Mouse (Mus musculus) stomach, embryonic 14.5 days (tissue): ENCODE data around the gene D630039A03Rik. TPM values are rescaled to one million over a fixed set of nuclear protein-coding genes. Genes with fewer than 3 reads are reported as not detected.

Source experiments
- ATAC-seq: fragments of 200-750 bp; cut with Nextera tagmentation; 2 replicates; pipeline ENCODE4 v1.8.0; 2017; ENCODE audit warnings: low read depth, moderate TSS enrichment; ENCODE audit not compliant: insufficient number of reproducible peaks, insufficient read depth, low FRiP score
- H3K27ac ChIP-seq: fragments of 300-500 bp; sonication (generic); 2 replicates; pipeline ENCODE4 v1.5.1; 2014; ENCODE audit warnings: mild to moderate bottlenecking, low read length, moderate library complexity, mixed read lengths
- H3K27me3 ChIP-seq: fragments of 300-500 bp; sonication (generic); 2 replicates; pipeline ENCODE4 v1.6.1; 2014; ENCODE audit warnings: low read length, control low read depth, mixed read lengths; ENCODE audit not compliant: control insufficient read depth, insufficient read depth
- H3K36me3 ChIP-seq: fragments of 300-500 bp; sonication (generic); 2 replicates; pipeline ENCODE4 v1.6.1; 2014; ENCODE audit warnings: mild to moderate bottlenecking, control low read depth, low read length, moderate library complexity, mixed read lengths; ENCODE audit not compliant: control insufficient read depth, insufficient read depth
- H3K4me1 ChIP-seq: fragments of 300-500 bp; sonication (generic); 2 replicates; pipeline ENCODE4 v1.6.1; 2014; ENCODE audit warnings: low read length, control low read depth, mixed read lengths; ENCODE audit not compliant: control insufficient read depth, insufficient read depth
- H3K4me2 ChIP-seq: fragments of 300-500 bp; sonication (generic); replicated peaks from 2 replicates; pipeline ENCODE4 v1.6.1; 2014; ENCODE audit warnings: low read depth, low read length, control low read depth
- H3K4me3 ChIP-seq: fragments of 300-500 bp; sonication (generic); 2 replicates; pipeline ENCODE4 v1.5.1; 2014; ENCODE audit warnings: low read depth, low read length, control low read depth
- H3K9ac ChIP-seq: fragments of 300-500 bp; sonication (generic); replicated peaks from 2 replicates; pipeline ENCODE4 v1.6.1; 2014; ENCODE audit warnings: low read depth, mild to moderate bottlenecking, control low read depth, low read length, moderate library complexity, mixed read lengths
- H3K9me3 ChIP-seq: fragments of 300-500 bp; sonication (generic); 2 replicates; pipeline ENCODE4 v1.6.1; 2016; ENCODE audit warnings: low read depth, low read length, control low read depth; ENCODE audit not compliant: control insufficient read depth
- WGBS: fragments of 180-500 bp; shearing (Covaris S2); extraction: QIAGEN DNeasy Blood & Tissue Kit; methylation state at CpG from one replicate; pipeline ENCODE4 v1.1.7; 2014; 5-methylcytosine and 5-hydroxymethylcytosine counted together
- polyA plus RNA-seq: library from polyadenylated mRNA; unstranded; fragments of >200 nt; fragmentation: Nextera tagmentation; extraction: Ambion mirVana; gene quantifications from 2 replicates; pipeline ENCODE4 v1.2.1, GENCODE M21; 2014

D630039A03Rik gene
- polyA plus RNA-seq, 1 experiment from 2014 or later: 9.9 TPM

- Histone ChIP-seq H3K4me3 (no peak overlapping the region), H3K9me3 (no peaks in the 10 kb centered on the region), H3K4me1 (0 out of 2 replicates have a peak, but pooled peaks cover 3% of the 10 kb centered on the region), H3K27me3 (no peaks in the 10 kb centered on the region), H3K4me2 (no peak overlapping the region), H3K27ac (no peak overlapping the region), H3K36me3 (peaks cover 24% of the 10 kb centered on the region), H3K9ac (no peak overlapping the region)
- 89% methylated on average over 2 of the region's 2 CpGs for WGBS
- ATAC-seq: no peak
Measured at GRCm38 (mm10) chr4:57942892-57943291, 26.8 kb upstream of the D630039A03Rik start.

DNA sequence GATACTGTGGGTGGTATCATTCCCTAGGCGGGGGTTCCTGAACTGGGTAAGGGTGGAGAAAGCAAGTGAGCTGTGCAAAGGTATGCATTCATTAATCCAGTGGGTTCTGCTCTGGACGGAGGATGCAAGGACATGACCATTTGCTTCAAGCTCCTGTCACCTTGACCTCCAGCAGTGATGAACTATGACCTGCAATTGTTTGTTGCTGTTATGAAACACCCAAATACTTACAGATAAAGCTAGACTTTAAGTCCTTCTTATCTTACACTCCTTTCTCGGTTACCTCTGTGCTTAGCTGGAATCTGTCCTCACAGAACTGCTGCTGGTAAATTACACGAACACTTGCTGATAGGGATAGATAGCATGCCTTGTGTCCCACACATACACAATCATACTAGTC, 24.5 kb upstream of the D630039A03Rik start:
- Histone ChIP-seq H3K9ac (no peak overlapping the region), H3K36me3 (peaks cover 18% of the 10 kb centered on the region; the same call in 1 of the 2 replicates), H3K9me3 (no peaks in the 10 kb centered on the region), H3K27me3 (no peaks in the 10 kb centered on the region), H3K4me3 (no peak overlapping the region), H3K27ac (no peak overlapping the region), H3K4me1 (no peaks in the 10 kb centered on the region), H3K4me2 (no peak overlapping the region)
- ATAC-seq: no peak
- WGBS: 72% methylated on average over 4 of the region's 4 CpGs

DNA sequence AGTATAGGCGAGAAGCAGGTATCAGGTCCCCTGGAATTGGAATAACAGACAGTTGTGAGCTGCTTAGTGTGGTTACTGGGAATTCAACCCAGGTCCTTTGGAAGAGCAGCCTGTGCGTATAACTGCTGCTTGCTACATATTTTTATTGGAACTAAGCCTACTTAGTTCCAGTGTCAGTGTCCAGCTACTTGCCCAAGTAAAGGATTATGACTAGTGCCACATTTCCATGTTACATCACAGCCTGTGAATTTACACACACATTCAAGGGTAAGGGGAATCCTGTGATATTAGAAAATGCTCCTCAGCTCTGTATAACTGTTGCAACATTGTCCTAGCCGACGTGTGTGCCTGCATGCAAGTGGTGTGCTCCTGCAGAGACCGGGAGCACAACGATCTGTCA, 21.2 kb upstream of the D630039A03Rik start:
- Histone ChIP-seq H3K4me3 (no peak overlapping the region), H3K27ac (no peak overlapping the region), H3K4me1 (no peaks in the 10 kb centered on the region), H3K27me3 (no peaks in the 10 kb centered on the region), H3K9ac (no peak overlapping the region), H3K36me3 (no peaks in the 10 kb centered on the region), H3K9me3 (no peaks in the 10 kb centered on the region), H3K4me2 (no peak overlapping the region)
- no peak for ATAC-seq
- 81% methylated on average over 6 of the region's 6 CpGs for WGBS

DNA sequence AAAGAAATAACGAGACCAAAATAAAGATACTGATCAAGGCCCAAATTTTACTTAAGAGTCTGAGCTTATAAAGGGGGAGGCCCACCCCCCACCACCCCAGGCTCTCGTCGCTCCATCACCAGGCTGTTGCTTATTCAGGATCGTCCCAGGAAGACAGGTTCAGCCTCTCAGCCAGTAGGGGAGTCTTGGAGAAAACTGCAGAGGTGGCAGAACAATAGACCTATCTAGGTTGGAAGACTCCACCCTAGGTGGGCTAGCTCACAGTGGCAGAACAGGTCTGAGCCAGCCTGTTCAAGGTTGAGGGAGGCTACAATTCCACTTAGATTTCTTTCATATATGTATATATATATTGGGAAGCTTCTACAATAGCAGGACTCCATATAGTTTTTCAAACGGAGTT, 18.1 kb upstream of the D630039A03Rik start:
- no peak for ATAC-seq
- no peaks in the 10 kb centered on the region for H3K27me3 ChIP-seq

GRCm38 (mm10) chr4:57930559-57931170, 14.6 kb upstream of the D630039A03Rik start:
- H3K27ac ChIP-seq: no peak overlapping the region
- no peaks in the 10 kb centered on the region for H3K9me3 ChIP-seq
- H3K36me3 ChIP-seq: no peaks in the 10 kb centered on the region
- H3K27me3 ChIP-seq: no peaks in the 10 kb centered on the region
- no peaks in the 10 kb centered on the region for H3K4me1 ChIP-seq
- WGBS: 74% methylated on average over 5 of the region's 5 CpGs
- H3K9ac ChIP-seq: no peak overlapping the region
- no peak for ATAC-seq
- no peak overlapping the region for H3K4me3 ChIP-seq
- no peak overlapping the region for H3K4me2 ChIP-seq

More for the DNA sequence above, 18.1 kb upstream of the D630039A03Rik start:
- Histone ChIP-seq H3K9me3 (no peaks in the 10 kb centered on the region), H3K9ac (no peak overlapping the region), H3K36me3 (no peaks in the 10 kb centered on the region), H3K4me3 (no peak overlapping the region), H3K4me1 (no peaks in the 10 kb centered on the region), H3K27ac (no peak overlapping the region), H3K4me2 (no peak overlapping the region)
- 77% methylated on average over 5 of the region's 5 CpGs for WGBS

GRCm38 (mm10) chr4:57927464-57928205, 11.5 kb upstream of the D630039A03Rik start:
- no peak overlapping the region for H3K9ac ChIP-seq
- no peak overlapping the region for H3K4me3 ChIP-seq
- no peak overlapping the region for H3K4me2 ChIP-seq
- no peak for ATAC-seq
- 23% methylated on average over 3 of the region's 3 CpGs for WGBS
- H3K27ac ChIP-seq: no peak overlapping the region
- H3K36me3 ChIP-seq: no peaks in the 10 kb centered on the region
- H3K9me3 ChIP-seq: no peaks in the 10 kb centered on the region
- no peaks in the 10 kb centered on the region for H3K27me3 ChIP-seq
- H3K4me1 ChIP-seq: no peaks in the 10 kb centered on the region

DNA sequence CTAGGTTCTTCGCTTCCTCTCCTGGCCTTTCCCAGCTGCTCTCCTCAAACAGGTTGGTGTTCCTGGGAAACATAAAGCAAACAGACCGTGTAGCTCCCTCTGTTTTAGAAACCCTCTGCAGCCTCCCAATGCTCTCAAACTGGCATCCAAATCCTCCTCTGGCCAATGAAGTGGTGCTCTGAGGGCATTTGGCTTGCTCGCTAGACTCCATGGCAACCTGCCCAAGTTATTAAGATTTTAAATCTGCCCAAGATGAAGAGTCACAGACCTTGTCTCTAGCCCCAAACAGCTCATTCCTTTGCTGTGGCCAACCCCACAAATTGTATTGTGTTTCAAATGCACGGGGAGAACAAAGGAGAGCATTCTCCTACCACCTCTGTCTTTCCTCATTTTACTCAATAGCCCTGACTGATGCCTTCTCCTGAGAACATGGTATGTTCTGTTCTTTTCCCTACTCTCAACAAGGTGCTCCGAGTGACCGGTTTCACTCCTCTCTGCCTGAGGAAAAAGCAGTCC, 8.5 kb upstream of the D630039A03Rik start:
- Histone ChIP-seq H3K9ac (no peak overlapping the region), H3K27me3 (no peaks in the 10 kb centered on the region), H3K27ac (no peak overlapping the region), H3K9me3 (no peaks in the 10 kb centered on the region), H3K4me1 (peaks cover 7% of the 10 kb centered on the region; the same call in 1 of the 2 replicates), H3K4me2 (no peak overlapping the region), H3K36me3 (no peaks in the 10 kb centered on the region), H3K4me3 (no peak overlapping the region)
- no peak for ATAC-seq
- 74% methylated on average over 6 of the region's 6 CpGs for WGBS

DNA sequence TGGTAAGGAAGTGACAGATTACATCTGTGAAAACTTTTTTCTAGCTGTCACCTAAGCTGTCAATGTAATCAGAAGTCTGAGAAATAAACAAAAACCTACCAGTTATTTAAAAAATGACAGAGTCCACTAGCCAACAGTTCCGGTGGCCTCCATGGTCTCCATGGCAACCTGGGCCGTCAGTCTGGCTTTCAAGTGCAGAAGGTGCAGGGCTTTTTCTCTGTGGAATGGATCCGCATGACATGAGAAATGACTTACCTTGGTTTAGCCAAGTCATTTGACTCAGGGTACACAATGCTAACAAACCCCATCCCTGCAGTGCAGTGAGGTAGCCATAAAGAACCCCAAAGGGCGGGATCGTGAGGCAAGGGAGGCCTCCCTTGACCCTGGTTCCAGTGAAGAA, 6.1 kb upstream of the D630039A03Rik start:
- no peaks in the 10 kb centered on the region for H3K36me3 ChIP-seq
- WGBS: 25% methylated on average over 5 of the region's 5 CpGs
- peaks cover 10% of the 10 kb centered on the region; the same call in 1 of the 2 replicates for H3K4me1 ChIP-seq
- no peak overlapping the region for H3K4me3 ChIP-seq
- H3K27ac ChIP-seq: no peak overlapping the region
- no peak overlapping the region for H3K9ac ChIP-seq
- no peak overlapping the region for H3K4me2 ChIP-seq
- ATAC-seq: no peak
- no peaks in the 10 kb centered on the region for H3K9me3 ChIP-seq
- H3K27me3 ChIP-seq: no peaks in the 10 kb centered on the region
